Mouse (Mus musculus) neural tube, embryonic 10.5 days (tissue): ENCODE measurements at regions not wholly inside any gene's neighbourhood (a gene's known extent, or its start where the extent isn't known, plus 50 kb on each side); places are given as distances from the start of the nearest gene placed in this dataset.
A peak's percentile ranks its signal among the peaks of the same experiment; 100 is the strongest.

Source experiments
- DNase-seq: peaks from one replicate; pipeline ENCODE4 v3.0.0-alpha.2; 2017; ENCODE audit warnings: low spot score; ENCODE audit errors: extremely low spot score

DNA sequence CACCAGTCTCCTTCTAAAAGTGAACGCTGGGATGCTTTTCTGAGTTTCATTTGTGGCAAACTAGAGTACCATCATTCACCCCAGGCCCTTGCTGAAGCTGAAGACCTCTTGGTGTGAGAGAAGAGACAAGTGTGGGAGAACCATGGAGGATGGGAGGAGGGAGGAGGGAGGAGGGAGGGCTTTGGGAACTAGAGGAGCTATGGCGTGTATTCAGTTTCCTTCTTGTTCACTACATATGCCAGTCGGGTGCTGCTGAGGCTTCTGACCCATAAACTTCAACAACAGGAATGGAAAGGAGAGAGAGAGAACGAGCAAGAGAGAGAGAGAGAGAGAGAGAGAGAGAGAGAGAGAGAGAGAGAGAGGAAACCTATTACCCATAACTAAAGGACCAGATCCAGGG, 452.1 kb downstream of the Rps24 start:
- no peak for DNase-seq

- DNase-seq: no peak
Observed at GRCm38 (mm10) chr14:24939476-24940200, 452.7 kb downstream of the Rps24 start.

DNA sequence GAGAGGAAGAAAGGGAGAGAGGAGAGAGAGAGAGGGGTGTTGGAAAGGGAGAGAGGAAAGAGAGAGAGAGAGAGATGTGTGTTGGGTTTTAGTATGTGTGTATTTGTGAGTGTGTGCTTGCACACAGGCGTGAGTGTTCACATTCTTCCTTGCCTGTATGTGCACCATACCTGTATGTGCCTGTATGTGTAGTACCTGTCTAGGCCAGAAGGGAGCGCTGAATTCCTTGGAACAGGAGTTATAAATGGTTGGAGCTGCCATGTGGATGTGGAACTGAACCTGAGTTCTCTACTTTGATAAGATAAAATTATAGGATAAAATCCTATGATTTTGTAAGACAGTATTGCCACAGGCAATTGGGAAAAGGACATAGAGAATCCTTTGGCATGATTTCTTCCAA, 458.8 kb downstream of the Rps24 start:
- no peak for DNase-seq

DNA sequence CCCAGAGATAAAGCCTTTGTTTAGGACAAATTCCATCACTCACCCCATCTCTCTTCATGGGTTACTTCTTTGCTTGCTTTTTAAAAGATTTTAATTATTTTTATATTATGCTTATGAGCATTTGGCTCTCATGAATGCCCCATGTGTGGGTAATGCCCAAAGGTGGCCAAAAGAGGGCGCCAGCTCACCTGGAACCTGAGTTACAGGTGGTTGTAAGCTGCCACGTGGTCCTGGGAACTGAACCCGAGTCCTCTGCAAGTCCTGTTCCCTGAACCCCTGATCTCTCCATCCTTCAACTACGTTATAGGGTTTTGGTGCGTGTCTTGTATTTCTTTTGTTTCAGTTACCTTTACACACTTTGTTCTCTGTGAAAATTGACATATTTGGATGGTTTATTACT, 460.2 kb downstream of the Rps24 start:
- DNase-seq: no peak

GRCm38 (mm10) chr14:24955891-24956410, 469.0 kb downstream of the Rps24 start:
- no peak for DNase-seq

DNA sequence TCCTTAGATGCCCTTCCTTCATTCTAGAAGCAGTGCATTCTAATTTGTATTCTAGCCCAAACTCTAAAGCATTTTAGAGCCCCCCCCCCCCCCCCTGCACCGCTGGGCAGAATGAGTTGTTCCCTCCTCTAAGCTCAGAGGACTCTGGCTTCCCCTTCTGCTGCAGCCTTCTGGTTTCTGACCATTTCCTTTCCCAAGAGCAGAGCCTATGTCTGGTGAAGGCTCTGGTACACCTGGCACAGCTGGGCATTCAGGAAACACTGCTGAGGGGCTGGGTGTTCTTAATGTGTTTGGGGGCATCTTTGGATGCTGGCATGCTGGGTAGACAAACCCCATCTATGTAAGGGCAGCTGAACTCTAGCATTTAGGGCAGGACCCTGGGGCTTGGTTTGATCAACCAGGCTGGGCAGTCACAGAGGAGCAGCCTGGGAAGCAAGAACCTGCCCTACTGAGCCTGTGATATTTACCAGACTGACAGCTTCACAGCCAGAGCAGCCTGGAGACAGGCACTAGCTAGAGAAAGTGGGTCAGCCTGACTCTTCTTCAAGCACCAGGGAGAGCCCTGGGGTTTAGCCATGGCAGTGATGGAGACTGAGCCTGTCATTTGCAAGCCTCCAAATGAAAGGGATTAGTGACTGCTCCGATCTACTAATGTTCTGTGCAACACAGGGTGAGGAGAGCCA, 469.7 kb downstream of the Rps24 start:
- DNase-seq: no peak

GRCm38 (mm10) chr14:24957392-24957791, 470.5 kb downstream of the Rps24 start:
- no peak for DNase-seq

DNA sequence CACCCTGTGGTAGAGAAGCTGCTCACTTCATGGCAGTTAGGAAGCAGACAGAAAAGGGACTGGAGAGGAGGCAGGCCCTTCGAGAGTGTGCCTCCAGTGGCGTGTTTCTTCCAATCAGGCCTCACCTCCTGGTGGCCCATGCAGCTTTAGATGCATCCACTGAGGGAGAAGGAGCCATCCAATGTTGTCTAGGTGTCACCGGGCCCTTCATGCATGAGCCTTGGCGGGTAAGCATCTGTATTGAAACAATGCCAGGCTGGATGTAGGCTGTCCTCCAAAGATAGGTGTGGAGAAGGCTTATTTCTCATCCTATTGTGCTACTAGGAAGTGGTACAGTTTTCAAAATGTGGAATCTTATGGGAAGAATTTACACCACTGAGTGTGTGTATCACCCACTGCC, 471.9 kb downstream of the Rps24 start:
- no peak for DNase-seq

- DNase-seq: no peak
Observed at GRCm38 (mm10) chr14:24959401-24959800, 472.5 kb downstream of the Rps24 start.

DNA sequence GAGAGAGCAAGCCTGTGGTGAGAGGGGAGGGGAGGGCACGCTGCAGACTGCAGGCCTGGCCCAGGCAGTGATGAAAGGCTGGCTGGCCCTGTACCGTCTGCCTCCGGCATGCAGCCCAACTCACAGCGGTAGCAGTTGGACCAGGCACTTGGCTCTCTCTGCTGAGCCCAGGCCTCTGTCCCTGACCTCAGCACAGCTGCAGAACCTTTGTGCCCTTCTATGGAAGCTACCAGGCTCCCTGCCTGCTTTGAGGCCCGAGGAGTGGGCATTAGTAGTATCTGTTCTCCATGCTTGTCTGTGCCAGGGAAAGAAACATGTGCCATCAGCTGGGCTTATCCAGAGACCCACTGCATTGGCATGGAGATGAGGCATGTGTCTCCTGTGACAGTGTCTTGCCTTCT, 473.2 kb downstream of the Rps24 start:
- no peak for DNase-seq

DNA sequence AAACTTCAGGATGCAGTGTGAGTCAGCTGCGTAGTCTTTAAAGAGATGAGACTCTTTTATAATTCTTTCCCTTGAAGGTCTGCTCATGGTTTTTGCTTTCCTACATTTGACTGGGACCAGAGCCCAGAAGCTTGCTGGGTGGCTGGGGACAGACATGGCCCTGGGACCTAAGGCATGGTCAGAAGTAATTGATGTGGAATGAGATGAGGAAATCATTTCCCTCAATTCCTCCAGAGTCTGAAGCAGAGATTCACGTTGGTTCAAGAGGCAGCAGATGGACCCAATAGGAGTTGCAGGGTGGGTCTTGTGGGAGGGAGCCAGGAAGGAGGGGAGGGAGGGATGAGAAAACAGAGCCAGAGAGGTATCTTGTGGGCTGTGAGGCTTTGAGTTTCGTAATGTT, 473.9 kb downstream of the Rps24 start:
- no peak for DNase-seq

- DNase-seq: no peak
Observed at GRCm38 (mm10) chr14:24961721-24962120, 474.8 kb downstream of the Rps24 start.

- no peak for DNase-seq
Observed at GRCm38 (mm10) chr14:24969584-24969983, 482.7 kb downstream of the Rps24 start.

DNA sequence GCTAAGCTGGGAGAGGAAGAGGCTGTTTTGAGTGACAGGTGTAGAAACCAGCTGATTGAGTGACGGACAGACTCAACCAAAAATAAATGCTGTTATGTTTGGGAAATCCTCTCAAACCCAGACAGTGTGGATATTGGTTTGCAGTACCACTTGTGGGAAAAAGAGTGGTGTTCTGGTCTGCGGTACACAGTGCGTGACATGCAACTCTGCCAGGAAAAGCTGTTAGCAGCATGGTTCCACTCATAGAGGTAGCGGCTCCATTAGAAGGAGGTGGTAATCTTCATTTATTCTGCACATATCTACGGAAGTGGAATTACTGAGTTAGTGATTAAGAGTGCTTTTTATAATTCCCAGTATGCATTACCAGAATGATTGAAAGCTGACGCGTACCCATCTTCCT, 485.4 kb downstream of the Rps24 start:
- no peak for DNase-seq

- DNase-seq: no peak
Observed at GRCm38 (mm10) chr14:24973039-24973438, 485.9 kb upstream of the Zmiz1 start.

DNA sequence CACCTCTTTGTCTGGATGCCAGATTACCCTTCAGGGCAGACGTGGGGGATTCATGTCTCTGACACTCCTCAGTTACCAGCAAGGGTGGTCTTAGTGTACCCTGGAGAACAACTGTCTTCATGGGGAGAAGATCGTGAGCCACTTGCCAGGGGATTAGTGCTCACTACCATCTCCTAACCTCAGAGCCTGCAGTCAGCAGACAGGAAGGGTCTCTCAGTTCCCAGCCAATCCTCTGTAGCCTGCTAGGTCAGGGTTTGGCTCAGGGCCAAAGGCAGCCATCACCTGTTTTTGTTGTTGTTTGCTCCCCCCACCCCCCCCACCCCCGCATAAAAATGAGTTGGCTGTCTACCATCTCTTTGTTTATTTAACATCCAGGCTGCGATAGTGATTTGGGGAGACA, 485.4 kb upstream of the Zmiz1 start:
- no peak for DNase-seq

GRCm38 (mm10) chr14:24982489-24982888, 476.5 kb upstream of the Zmiz1 start:
- DNase-seq: no peak

DNA sequence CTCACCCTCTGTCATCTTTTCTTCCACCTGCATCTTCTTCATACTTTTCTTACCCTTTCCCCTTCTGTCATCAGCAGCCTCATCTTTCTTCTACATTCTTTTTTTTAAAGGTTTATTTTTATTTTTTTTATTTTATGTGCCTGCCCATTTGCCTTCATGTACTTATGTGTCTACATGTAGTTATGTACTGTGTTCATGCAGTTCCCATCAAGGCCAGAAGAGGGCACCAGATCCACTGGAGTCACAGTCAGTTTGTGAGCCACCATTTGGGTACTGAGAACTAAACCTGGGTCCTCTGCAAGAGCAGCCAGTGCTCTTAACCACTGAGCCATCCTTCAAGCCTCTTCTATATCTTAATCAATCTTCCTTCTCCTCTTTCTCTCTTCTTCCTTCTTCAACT, 475.7 kb upstream of the Zmiz1 start:
- peak; percentile 39 for DNase-seq

GRCm38 (mm10) chr14:24985806-24986359, 473.1 kb upstream of the Zmiz1 start:
- no peak for DNase-seq

- DNase-seq: no peak
Observed at GRCm38 (mm10) chr14:24986404-24986803, 472.6 kb upstream of the Zmiz1 start.

GRCm38 (mm10) chr14:24993751-24994658, 465.0 kb upstream of the Zmiz1 start:
- peak; percentile 27 for DNase-seq

- no peak for DNase-seq
Observed at GRCm38 (mm10) chr14:24995226-24995625, 463.8 kb upstream of the Zmiz1 start.
